Mouse (Mus musculus): ENCODE data around the gene Rcn3. TPM values are rescaled to one million over a fixed set of nuclear protein-coding genes. Genes with fewer than 3 reads are reported as not detected.

Gene Rcn3
- polyA plus RNA-seq, 1 experiment from 2014 or later = 362 TPM

GRCm38 (mm10) chr7:45033722-45034359, 58.2 kb downstream of the Rcn3 start:
- no peaks in the 10 kb centered on the region for H3K27me3 ChIP-seq
- H3K36me3 ChIP-seq = peaks cover 100% of the 10 kb centered on the region
- no peak overlapping the region for H3K4me3 ChIP-seq (replicated peaks)
- no peak overlapping the region for H3K4me2 ChIP-seq
- H3K27ac ChIP-seq = no peak overlapping the region
- no peak overlapping the region for H3K9ac ChIP-seq
- no peak for ATAC-seq (replicated peaks; ENCODE audit: low FRiP score)
- H3K9me3 ChIP-seq (replicated peaks) = no peaks in the 10 kb centered on the region
- H3K4me1 ChIP-seq = no peaks in the 10 kb centered on the region
- 94% methylated on average over 19 of the region's 19 CpGs for WGBS

MicroRNA genes within 50 kb of the gene (microRNA counts, 519-probe panel; counts per million panel counts)
- microRNA mmu-miR-150 = 2,619 counts per million, percentile 57 among the panel's probes with 10 or more counts

Small RNA genes within 50 kb of the gene (microRNA-seq; reads per million reads assigned to microRNA genes)
- gene Mir150 = 11.3 reads per million, percentile 30 among the genes with 10 or more reads in this experiment
- 17.6 reads per million, percentile 37 among the genes with 10 or more reads in this experiment for gene Mir5121

Other genes with a start within 250 kb of the Rcn3 start
- 108 and 118 TPM in 2 replicates for gene Akt1s1, start 243.2 kb downstream of the Rcn3 start, polyA plus RNA-seq (2015; fragmentation: Nextera tagmentation; extraction: Ambion mirVana)
- 76.8 and 81.0 TPM in 2 replicates for gene Tbc1d17, start 243.1 kb downstream of the Rcn3 start, polyA plus RNA-seq (2015; fragmentation: Nextera tagmentation; extraction: Ambion mirVana)
- gene Pnkp, start 235.1 kb downstream of the Rcn3 start, polyA plus RNA-seq (2015; fragmentation: Nextera tagmentation; extraction: Ambion mirVana) = 31.1 and 33.6 TPM in 2 replicates
- gene Ptov1, start 222.4 kb downstream of the Rcn3 start, polyA plus RNA-seq (2015; fragmentation: Nextera tagmentation; extraction: Ambion mirVana) = 411 and 437 TPM in 2 replicates
- gene Med25, start 199.5 kb downstream of the Rcn3 start, polyA plus RNA-seq (2015; fragmentation: Nextera tagmentation; extraction: Ambion mirVana) = 103 and 126 TPM in 2 replicates
- gene Fuz, start 196.1 kb downstream of the Rcn3 start, polyA plus RNA-seq (2015; fragmentation: Nextera tagmentation; extraction: Ambion mirVana) = 22.3 and 24.0 TPM in 2 replicates
- gene Ap2a1, start 162.7 kb downstream of the Rcn3 start, polyA plus RNA-seq (2015; fragmentation: Nextera tagmentation; extraction: Ambion mirVana) = 74.2 and 79.1 TPM in 2 replicates
- gene Tsks, start 149.0 kb downstream of the Rcn3 start, polyA plus RNA-seq (2015; fragmentation: Nextera tagmentation; extraction: Ambion mirVana) = 0.14 TPM in 2 replicates
- 19.2 and 25.1 TPM in 2 replicates for gene Cpt1c, start 117.4 kb downstream of the Rcn3 start, polyA plus RNA-seq (2015; fragmentation: Nextera tagmentation; extraction: Ambion mirVana)
- 704 and 710 TPM in 2 replicates for gene Prmt1, start 105.7 kb downstream of the Rcn3 start, polyA plus RNA-seq (2015; fragmentation: Nextera tagmentation; extraction: Ambion mirVana)
- gene Irf3, start 94.6 kb downstream of the Rcn3 start, polyA plus RNA-seq (2015; fragmentation: Nextera tagmentation; extraction: Ambion mirVana) = 86.4 and 90.4 TPM in 2 replicates
- 60.7 and 66.5 TPM in 2 replicates for gene Bcl2l12, start 93.5 kb downstream of the Rcn3 start, polyA plus RNA-seq (2015; fragmentation: Nextera tagmentation; extraction: Ambion mirVana)
- gene Scaf1, start 75.9 kb downstream of the Rcn3 start, polyA plus RNA-seq (2015; fragmentation: Nextera tagmentation; extraction: Ambion mirVana) = 35.5 and 40.1 TPM in 2 replicates
- gene Rras, start 74.3 kb downstream of the Rcn3 start, polyA plus RNA-seq (2015; fragmentation: Nextera tagmentation; extraction: Ambion mirVana) = 32.6 and 43.2 TPM in 2 replicates
- gene Prr12, start 39.3 kb downstream of the Rcn3 start, polyA plus RNA-seq (2015; fragmentation: Nextera tagmentation; extraction: Ambion mirVana) = 10.3 and 11.3 TPM in 2 replicates
- 71.5 and 79.5 TPM in 2 replicates for gene Nosip, start 29.8 kb downstream of the Rcn3 start, polyA plus RNA-seq (2015; fragmentation: Nextera tagmentation; extraction: Ambion mirVana)
- 33.7 and 36.2 TPM in 2 replicates for gene Prrg2, start 29.5 kb downstream of the Rcn3 start, polyA plus RNA-seq (2015; fragmentation: Nextera tagmentation; extraction: Ambion mirVana)
- 78.0 and 93.5 TPM in 2 replicates for gene Fcgrt, start 11.6 kb upstream of the Rcn3 start, polyA plus RNA-seq (2015; fragmentation: Nextera tagmentation; extraction: Ambion mirVana)
- gene Rps11, start 32.2 kb upstream of the Rcn3 start, polyA plus RNA-seq (2015; fragmentation: Nextera tagmentation; extraction: Ambion mirVana) = 1,536 and 1,655 TPM in 2 replicates
- gene Rpl13a, start 36.5 kb upstream of the Rcn3 start, polyA plus RNA-seq (2015; fragmentation: Nextera tagmentation; extraction: Ambion mirVana) = 1,248 and 1,360 TPM in 2 replicates
- 0.44 TPM in 1 of 2 replicates, not detected in the other for gene Gm45713, start 44.0 kb upstream of the Rcn3 start, polyA plus RNA-seq (2015; fragmentation: Nextera tagmentation; extraction: Ambion mirVana)
- 1.9 and 7.5 TPM in 2 replicates for gene Flt3l, start 44.2 kb upstream of the Rcn3 start, polyA plus RNA-seq (2015; fragmentation: Nextera tagmentation; extraction: Ambion mirVana)
- 107 and 108 TPM in 2 replicates for gene Pih1d1, start 62.1 kb upstream of the Rcn3 start, polyA plus RNA-seq (2015; fragmentation: Nextera tagmentation; extraction: Ambion mirVana)
- gene Aldh16a1, start 62.4 kb upstream of the Rcn3 start, polyA plus RNA-seq (2015; fragmentation: Nextera tagmentation; extraction: Ambion mirVana) = 69.3 and 69.9 TPM in 2 replicates
- 0.14 and 0.30 TPM in 2 replicates for gene Slc17a7, start 71.7 kb upstream of the Rcn3 start, polyA plus RNA-seq (2015; fragmentation: Nextera tagmentation; extraction: Ambion mirVana)
- not detected in 2 replicates for gene Gfy, start 87.3 kb upstream of the Rcn3 start, polyA plus RNA-seq (2015; fragmentation: Nextera tagmentation; extraction: Ambion mirVana)
- not detected in 2 replicates for gene Pth2, start 88.8 kb upstream of the Rcn3 start, polyA plus RNA-seq (2015; fragmentation: Nextera tagmentation; extraction: Ambion mirVana)
- gene Ccdc155, start 112.7 kb upstream of the Rcn3 start, polyA plus RNA-seq (2015; fragmentation: Nextera tagmentation; extraction: Ambion mirVana) = 0.78 and 1.1 TPM in 2 replicates
- 0.97 and 1.4 TPM in 2 replicates for gene Dkkl1, start 119.9 kb upstream of the Rcn3 start, polyA plus RNA-seq (2015; fragmentation: Nextera tagmentation; extraction: Ambion mirVana)
- gene Tead2, start 123.5 kb upstream of the Rcn3 start, polyA plus RNA-seq (2015; fragmentation: Nextera tagmentation; extraction: Ambion mirVana) = 196 and 207 TPM in 2 replicates
- 1.2 and 2.4 TPM in 2 replicates for gene Cd37, start 146.9 kb upstream of the Rcn3 start, polyA plus RNA-seq (2015; fragmentation: Nextera tagmentation; extraction: Ambion mirVana)
- gene Slc6a16, start 148.9 kb upstream of the Rcn3 start, polyA plus RNA-seq (2015; fragmentation: Nextera tagmentation; extraction: Ambion mirVana) = 0.10 and 0.23 TPM in 2 replicates
- not detected in 2 replicates for gene Slc6a21, start 185.3 kb upstream of the Rcn3 start, polyA plus RNA-seq (2015; fragmentation: Nextera tagmentation; extraction: Ambion mirVana)
- 17.4 and 19.0 TPM in 2 replicates for gene Trpm4, start 241.6 kb upstream of the Rcn3 start, polyA plus RNA-seq (2015; fragmentation: Nextera tagmentation; extraction: Ambion mirVana)
- gene Hrc, start 243.1 kb upstream of the Rcn3 start, polyA plus RNA-seq (2015; fragmentation: Nextera tagmentation; extraction: Ambion mirVana) = 2.1 and 2.5 TPM in 2 replicates